Mouse (Mus musculus) bone marrow, adult 2 months (tissue): ENCODE measurements around the gene St3gal5.

Source experiments
- CTCF ChIP-seq: fragments of 200-500 bp; IDR thresholded peaks from 2 replicates; pipeline ENCODE4 v1.5.1; 2011; ENCODE audit warnings: low read length, control low read depth; ENCODE audit not compliant: control insufficient read depth, insufficient read depth
- POLR2A ChIP-seq: fragments of 200-500 bp; IDR thresholded peaks from 2 replicates; pipeline ENCODE4 v1.6.1; 2011; ENCODE audit warnings: low read depth, mild to moderate bottlenecking, control low read depth, low read length, borderline replicate concordance; ENCODE audit not compliant: control insufficient read depth

GRCm38 (mm10) chr6:72152707-72153106 lies 55.3 kb downstream of the St3gal5 start:
- TF ChIP-seq POLR2A (no peak), CTCF (no peak)
